10 mouse cellular contexts compared by ENCODE assay signal in the genomic region with DNA sequence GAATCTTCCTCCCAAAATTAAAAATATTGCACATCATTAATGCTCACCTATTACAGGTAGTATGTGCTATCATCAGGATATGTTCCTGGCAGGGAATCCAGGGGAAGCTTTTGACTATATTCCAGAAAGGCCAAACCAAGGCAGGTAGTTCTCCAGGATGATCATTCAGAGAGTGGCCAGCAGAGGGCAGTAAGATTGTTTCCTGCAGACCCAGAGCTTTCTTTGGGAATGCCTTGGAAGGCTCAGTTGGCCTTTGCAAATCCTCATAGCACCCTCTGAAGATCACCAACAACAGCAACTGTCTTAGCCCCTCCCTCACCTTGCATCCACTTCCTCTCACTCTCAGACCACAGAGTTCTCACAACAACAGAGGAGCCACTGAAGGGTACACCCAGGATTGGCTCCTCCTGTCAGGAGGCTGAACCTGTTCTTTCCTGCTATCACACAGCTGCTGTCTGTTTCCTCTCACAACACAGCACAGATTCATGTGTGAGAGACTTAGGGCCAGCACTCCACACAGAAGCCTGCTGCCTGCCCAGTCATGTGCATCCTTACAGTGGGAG. TPM values are rescaled to one million over a fixed set of nuclear protein-coding genes. Genes with fewer than 3 reads are reported as not detected.
A peak's percentile ranks its signal among the peaks of the same experiment; 100 is the strongest.
DNase-seq lines count a peak whose midpoint lies in the region; ATAC-seq and TF ChIP-seq lines count a peak whose summit lies in the region.
"Had no signal": no experiment of that assay in that cellular context is flagged by ENCODE, and none has a peak within 500 bp of the region (broad histone marks: within the 10 kb centered on the region; RNA-seq: fewer than 3 reads in every experiment).

No protein-coding gene starts in this region.

- no peak overlapping the region for H3K4me2 ChIP-seq in liver, embryonic 11.5 days
- H3K4me2 ChIP-seq: neural tube, embryonic 13.5 days had no signal

- no peaks in the 10 kb centered on the region for H3K36me3 ChIP-seq in liver, adult 2 months (ENCODE audit: control insufficient read depth, insufficient read depth, low read length)
- no peaks in the 10 kb centered on the region for H3K36me3 ChIP-seq in liver, embryonic 11.5 days (ENCODE audit: control insufficient read depth, insufficient read depth, low read length)
- H3K36me3 ChIP-seq: G1E; neural tube, embryonic 13.5 days had no signal

- no peaks in the 10 kb centered on the region for H3K27me3 ChIP-seq in cerebellum, adult 2 months (ENCODE audit: control insufficient read depth, insufficient read depth, low read length)
- 0 out of 2 replicates have a peak, but pooled peaks cover 2% of the 10 kb centered on the region for H3K27me3 ChIP-seq in liver, adult 2 months (ENCODE audit: control insufficient read depth, insufficient read depth, low read length)
- H3K27me3 ChIP-seq in liver, embryonic 11.5 days (replicated peaks; ENCODE audit: control insufficient read depth, insufficient read depth, low read length): no peaks in the 10 kb centered on the region
- H3K27me3 ChIP-seq: neural tube, embryonic 13.5 days had no signal

- no peak overlapping the region for H3K9ac ChIP-seq in liver, adult 2 months (ENCODE audit: low read depth, low read length)
- no peak overlapping the region for H3K9ac ChIP-seq in liver, embryonic 11.5 days (ENCODE audit: low read depth, low read length)
- H3K9ac ChIP-seq: neural tube, embryonic 13.5 days had no signal

- H3K27ac ChIP-seq in cerebellum, adult 2 months (ENCODE audit: insufficient read depth, low read length): no peak overlapping the region
- no peak overlapping the region for H3K27ac ChIP-seq in liver, adult 2 months (replicated peaks; ENCODE audit: insufficient read depth, low read depth, low read length)
- no peak overlapping the region for H3K27ac ChIP-seq in liver, embryonic 11.5 days (ENCODE audit: low read depth, low read length)
- H3K27ac ChIP-seq: neural tube, embryonic 13.5 days had no signal

- peak; percentile 33; the same call in 1 of the 2 replicates for TF ChIP-seq CTCF in cerebellum, adult 2 months (IDR thresholded peaks at IDR 0.05; ENCODE audit: borderline replicate concordance, insufficient read depth, low read depth, low read length)
- peak; percentile 36; the same call in 1 of the 2 replicates for TF ChIP-seq CTCF in liver, adult 2 months (IDR thresholded peaks at IDR 0.05; ENCODE audit: low read depth, low read length)

- DNase-seq in cerebellum, adult 2 months: no peak
- DNase-seq in cerebellum, adult 11 months: no peak
- DNase-seq in liver, adult 2 months (ENCODE audit: extremely low read depth, low read depth, low spot score): peak; percentile 12
- DNase-seq in liver, embryonic 11.5 days (ENCODE audit: low spot score): no peak
- peak; percentile 78 for DNase-seq in ZHBTc4 (ENCODE audit: low read depth, low spot score)
- no peak for DNase-seq in ovary, postnatal 14 days (ENCODE audit: low spot score)
- no peak for DNase-seq in heart, postnatal 4 days

- no peak for ATAC-seq in liver, embryonic 11.5 days (replicated peaks; ENCODE audit: low FRiP score)
- 0 out of 2 replicates have a peak, but pooled peaks have one; percentile 37 for ATAC-seq in megakaryocyte progenitor cell, adult 5-6 weeks (replicated peaks; ENCODE audit: poor library complexity)

- H3K4me3 ChIP-seq in cerebellum, adult 2 months (replicated peaks; ENCODE audit: insufficient read depth, low read depth, low read length): no peak overlapping the region
- H3K4me3 ChIP-seq in liver, adult 2 months (ENCODE audit: insufficient read depth, low read depth, low read length): no peak overlapping the region
- H3K4me3 ChIP-seq in liver, embryonic 11.5 days (ENCODE audit: low read depth, low read length): no peak overlapping the region
- H3K4me3 ChIP-seq: neural tube, embryonic 13.5 days had no signal

- H3K79me2 ChIP-seq in liver, adult 2 months (ENCODE audit: control insufficient read depth, insufficient read depth, low read length): no peaks in the 10 kb centered on the region

- no peaks in the 10 kb centered on the region for H3K4me1 ChIP-seq in cerebellum, adult 2 months (ENCODE audit: control insufficient read depth, insufficient read depth, low read length)
- no peaks in the 10 kb centered on the region for H3K4me1 ChIP-seq in liver, adult 2 months (ENCODE audit: control insufficient read depth, insufficient read depth, low read length)
- no peaks in the 10 kb centered on the region for H3K4me1 ChIP-seq in liver, embryonic 11.5 days (replicated peaks; ENCODE audit: control insufficient read depth, insufficient read depth, low read length)
- H3K4me1 ChIP-seq: neural tube, embryonic 13.5 days had no signal

- TF ChIP-seq POLR2A in cerebellum, adult 2 months (IDR thresholded peaks at IDR 0.05; ENCODE audit: borderline replicate concordance, insufficient read depth, low read length): no peak
- no peak for TF ChIP-seq POLR2A in liver, adult 2 months (IDR thresholded peaks at IDR 0.05; ENCODE audit: extremely low read depth, insufficient read depth, low read length)

- H3K9me3 ChIP-seq in liver, embryonic 11.5 days (ENCODE audit: control insufficient read depth, low read length): no peaks in the 10 kb centered on the region
- H3K9me3 ChIP-seq: neural tube, embryonic 13.5 days had no signal

RNA-seq across cellular contexts. Expression of a gene that starts 23.0 kb away (rescaled TPM):
- polyA plus RNA-seq in cerebellum, adult 2 months (2012; rRNA removed): 0.03 TPM in 1 of 2 replicates, not detected in the other
- 5.6 and 32.1 TPM in 2 replicates for total RNA-seq in liver, adult 2 months (2014; rRNA removed)
- 0.35 and 0.55 TPM in 2 replicates for polyA plus RNA-seq in liver, adult 2 months (2012; rRNA removed)
- polyA plus RNA-seq in liver, embryonic 11.5 days (2014; fragmentation: Nextera tagmentation; extraction: Ambion mirVana): not detected in 2 replicates
- total RNA-seq in megakaryocyte progenitor cell, adult 5-6 weeks (2015): not detected in 2 replicates
- total RNA-seq in megakaryocyte progenitor cell, adult 5-6 weeks (2017): not detected in 2 replicates
- total RNA-seq in heart, postnatal 4 days (2021): not detected
- polyA plus RNA-seq: G1E; neural tube, embryonic 13.5 days had no signal

Comparison
In these comparisons a context has a peak if more than half of its experiments do, and no peak if none do; other contexts are left out.
1. DNase-seq: peak in liver, adult 2 months (single experiment) and ZHBTc4 (single experiment); none in cerebellum, adult 2 months (0 of 2), cerebellum, adult 11 months (single experiment), liver, embryonic 11.5 days (single experiment), ovary, postnatal 14 days (single experiment) and heart, postnatal 4 days (single experiment).